Mouse (Mus musculus) MEL (cell line): ENCODE measurements around the gene Mrps23. TPM values are rescaled to one million over a fixed set of nuclear protein-coding genes. Genes with fewer than 3 reads are reported as not detected.

ENCODE experiments used
- DNase-seq: peaks from one replicate; pipeline ENCODE4 v3.0.0; 2011; ENCODE audit warnings: low read depth, low spot score
- H3K27ac ChIP-seq: 2 replicates; pipeline ENCODE4 v1.5.1; 2012; ENCODE audit warnings: low read depth, mild to moderate bottlenecking, control low read depth, low read length, moderate library complexity; ENCODE audit not compliant: control insufficient read depth
- H3K27me3 ChIP-seq, 2 experiments: fragments of 150-350 bp in 1 of 2; sonication (generic) in 1 of 2; 2 replicates each; pipeline ENCODE4 v1.6.1; 2012; ENCODE audit warnings: low read length in 2 of 2, mild to moderate bottlenecking in 2 of 2, improper control_type of control experiment in 1 of 2, moderate library complexity in 1 of 2; ENCODE audit not compliant: insufficient read depth in 2 of 2, control insufficient read depth in 1 of 2
- H3K36me3 ChIP-seq, 2 experiments: 2 replicates each; pipeline ENCODE4 v1.6.1; 2012 to 2014; ENCODE audit warnings: low read length in 2 of 2, improper control_type of control experiment in 1 of 2, inconsistent platforms in 1 of 2, mild to moderate bottlenecking in 1 of 2; ENCODE audit not compliant: insufficient read depth in 2 of 2, control insufficient read depth in 1 of 2
- H3K4me1 ChIP-seq, 2 experiments: fragments of 150-350 bp in 1 of 2; sonication (generic) in 1 of 2; 2 replicates each; pipeline ENCODE4 v1.6.1; 2012; ENCODE audit warnings: low read length in 2 of 2, improper control_type of control experiment in 1 of 2, mild to moderate bottlenecking in 1 of 2; ENCODE audit not compliant: insufficient read depth in 2 of 2, control insufficient read depth in 1 of 2
- H3K4me3 ChIP-seq, 2 experiments: fragments of 150-350 bp in 1 of 2; sonication (generic) in 1 of 2; 2 replicates each; pipeline ENCODE4 v1.5.1; 2012; ENCODE audit warnings: low read depth in 2 of 2, low read length in 2 of 2, mild to moderate bottlenecking in 2 of 2, moderate library complexity in 2 of 2, control low read depth in 1 of 2, improper control_type of control experiment in 1 of 2; ENCODE audit not compliant: control insufficient read depth in 1 of 2, insufficient read depth in 1 of 2
- H3K79me2 ChIP-seq: 2 replicates; pipeline ENCODE4 v1.6.1; 2012; ENCODE audit warnings: mild to moderate bottlenecking, low read length, moderate library complexity; ENCODE audit not compliant: control insufficient read depth, poor library complexity, insufficient read depth
- H3K9ac ChIP-seq: 2 replicates; pipeline ENCODE4 v1.6.1; 2012; ENCODE audit warnings: low read depth, mild to moderate bottlenecking, control low read depth, low read length, moderate library complexity; ENCODE audit not compliant: control insufficient read depth, poor library complexity, severe bottlenecking
- H3K9me3 ChIP-seq: fragments of 150-350 bp; sonication (generic); replicated peaks from 2 replicates; pipeline ENCODE4 v1.6.1; 2012; ENCODE audit warnings: mild to moderate bottlenecking, low read length, improper control_type of control experiment, moderate library complexity; ENCODE audit not compliant: insufficient read depth
- BHLHE40 ChIP-seq: IDR thresholded peaks from 2 replicates; pipeline ENCODE4 v1.6.1; 2012; ENCODE audit warnings: low read depth, mild to moderate bottlenecking, inconsistent platforms, low read length, improper control_type of control experiment, borderline replicate concordance
- CHD1 ChIP-seq: IDR thresholded peaks from 2 replicates; pipeline ENCODE4 v1.6.1; 2012; ENCODE audit warnings: low read depth, mild to moderate bottlenecking, inconsistent platforms, low read length, improper control_type of control experiment
- CHD2 ChIP-seq: IDR thresholded peaks from 2 replicates; pipeline ENCODE4 v1.6.1; 2011; ENCODE audit warnings: low read length, improper control_type of control experiment
- CTCF ChIP-seq, 3 experiments: IDR thresholded peaks in 2 of 3; conservative IDR thresholded peaks in 1 of 3; 2 replicates each; pipeline ENCODE4 v1.5.1; 2011 to 2012; ENCODE audit warnings: low read length in 3 of 3, low read depth in 2 of 3, mild to moderate bottlenecking in 2 of 3, improper control_type of control experiment in 1 of 3, inconsistent platforms in 1 of 3, mixed read lengths in 1 of 3, moderate library complexity in 1 of 3; ENCODE audit not compliant: control insufficient read depth in 1 of 3, insufficient read depth in 1 of 3, poor library complexity in 1 of 3, severe bottlenecking in 1 of 3
- EP300 ChIP-seq, 2 experiments: IDR thresholded peaks; 2 replicates each; pipeline ENCODE4 v1.6.1; 2011; ENCODE audit warnings: improper control_type of control experiment in 2 of 2, low read length in 2 of 2, low read depth in 1 of 2, mild to moderate bottlenecking in 1 of 2
- ETS1 ChIP-seq: IDR thresholded peaks from 2 replicates; pipeline ENCODE4 v1.6.1; 2012; ENCODE audit warnings: low read depth, mild to moderate bottlenecking, inconsistent platforms, low read length, improper control_type of control experiment, moderate library complexity
- GABPA ChIP-seq: IDR thresholded peaks from 2 replicates; pipeline ENCODE4 v1.6.1; 2012; ENCODE audit warnings: low read depth, mild to moderate bottlenecking, inconsistent platforms, low read length, improper control_type of control experiment, moderate library complexity
- GATA1 ChIP-seq: IDR thresholded peaks from 2 replicates; pipeline ENCODE4 v1.6.1; 2011; ENCODE audit warnings: low read depth, low read length, improper control_type of control experiment
- JUND ChIP-seq: IDR thresholded peaks from 2 replicates; pipeline ENCODE4 v1.6.1; 2011; ENCODE audit warnings: low read depth, mild to moderate bottlenecking, improper control_type of control experiment, low read length
- KAT2A ChIP-seq: conservative IDR thresholded peaks from 2 replicates; pipeline ENCODE4 v1.6.1; 2012; ENCODE audit warnings: low read depth, low read length, improper control_type of control experiment, inconsistent platforms
- MAFK ChIP-seq: IDR thresholded peaks from 2 replicates; pipeline ENCODE4 v1.6.1; 2011; ENCODE audit warnings: low read depth, mild to moderate bottlenecking, low read length, improper control_type of control experiment, borderline replicate concordance
- MAX ChIP-seq: IDR thresholded peaks from 2 replicates; pipeline ENCODE4 v1.6.1; 2011; ENCODE audit warnings: low read length, improper control_type of control experiment
- MXI1 ChIP-seq: IDR thresholded peaks from 2 replicates; pipeline ENCODE4 v1.6.1; 2011; ENCODE audit warnings: mild to moderate bottlenecking, low read depth, low read length, improper control_type of control experiment
- MYB ChIP-seq: IDR thresholded peaks from 2 replicates; pipeline ENCODE4 v1.6.1; 2011; ENCODE audit warnings: mild to moderate bottlenecking, low read depth, low read length, improper control_type of control experiment
- MYC ChIP-seq: IDR thresholded peaks from 2 replicates; pipeline ENCODE4 v1.6.1; 2011; ENCODE audit warnings: low read depth, mild to moderate bottlenecking, low read length, improper control_type of control experiment, moderate library complexity
- NRF1 ChIP-seq: IDR thresholded peaks from 2 replicates; pipeline ENCODE4 v1.6.1; 2014; ENCODE audit warnings: low read depth, mild to moderate bottlenecking, inconsistent platforms, low read length, improper control_type of control experiment, moderate library complexity; ENCODE audit not compliant: poor library complexity, insufficient read depth, severe bottlenecking
- POLR2A ChIP-seq, 2 experiments: IDR thresholded peaks; 2 replicates each; pipeline ENCODE4 v1.6.1; 2011 to 2012; ENCODE audit warnings: low read length in 2 of 2, mild to moderate bottlenecking in 2 of 2, control low read depth in 1 of 2, improper control_type of control experiment in 1 of 2, low read depth in 1 of 2, moderate library complexity in 1 of 2; ENCODE audit not compliant: control insufficient read depth in 1 of 2, insufficient read depth in 1 of 2, poor library complexity in 1 of 2
- RAD21 ChIP-seq: IDR thresholded peaks from 2 replicates; pipeline ENCODE4 v1.6.1; 2011; ENCODE audit warnings: mild to moderate bottlenecking, low read depth, low read length, improper control_type of control experiment
- RCOR1 ChIP-seq: IDR thresholded peaks from 2 replicates; pipeline ENCODE4 v1.6.1; 2012; ENCODE audit warnings: low read depth, mild to moderate bottlenecking, inconsistent platforms, low read length, improper control_type of control experiment
- SIN3A ChIP-seq: IDR thresholded peaks from 2 replicates; pipeline ENCODE4 v1.6.1; 2012; ENCODE audit warnings: low read length, improper control_type of control experiment, inconsistent platforms
- SMC3 ChIP-seq: IDR thresholded peaks from 2 replicates; pipeline ENCODE4 v1.6.1; 2011; ENCODE audit warnings: low read depth, low read length, improper control_type of control experiment
- TBP ChIP-seq: IDR thresholded peaks from 2 replicates; pipeline ENCODE4 v1.8.0; 2011; ENCODE audit warnings: low read depth, low read length, improper control_type of control experiment
- TCF12 ChIP-seq: IDR thresholded peaks from 2 replicates; pipeline ENCODE4 v1.6.1; 2014; ENCODE audit warnings: low read depth, mild to moderate bottlenecking, inconsistent platforms, low read length, improper control_type of control experiment, moderate library complexity
- USF1 ChIP-seq: IDR thresholded peaks from 2 replicates; pipeline ENCODE4 v1.6.1; 2014; ENCODE audit warnings: low read depth, mild to moderate bottlenecking, inconsistent platforms, low read length, improper control_type of control experiment, moderate library complexity
- ZC3H11A ChIP-seq: IDR thresholded peaks from 2 replicates; pipeline ENCODE4 v1.6.1; 2012; ENCODE audit warnings: low read depth, mild to moderate bottlenecking, inconsistent platforms, low read length, improper control_type of control experiment
- ZKSCAN1 ChIP-seq: IDR thresholded peaks from 2 replicates; pipeline ENCODE4 v1.6.1; 2012; ENCODE audit warnings: low read depth, mild to moderate bottlenecking, inconsistent platforms, low read length, improper control_type of control experiment, moderate library complexity
- ZMIZ1 ChIP-seq: IDR thresholded peaks from 2 replicates; pipeline ENCODE4 v1.6.1; 2012; ENCODE audit warnings: low read depth, mild to moderate bottlenecking, inconsistent platforms, low read length, improper control_type of control experiment, moderate library complexity
- ZNF384 ChIP-seq: IDR thresholded peaks from 2 replicates; pipeline ENCODE4 v1.6.1; 2012; ENCODE audit warnings: low read depth, mild to moderate bottlenecking, inconsistent platforms, low read length, improper control_type of control experiment
- polyA plus RNA-seq, 2 experiments: library from polyadenylated mRNA; stranded (reverse) in 1 of 2; unstranded in 1 of 2; fragments of >175 nt in 1 of 2; fragments of >200 nt in 1 of 2; gene quantifications; 2 replicates each; pipeline versions ENCODE4 v1.2.1 to v1.2.4; 2012; ENCODE audit warnings: low replicate concordance in 2 of 2, low read depth in 1 of 2; ENCODE audit not compliant: insufficient read length in 2 of 2, insufficient read depth in 1 of 2, missing spikeins in 1 of 2
- total RNA-seq: library from RNA; depleted of rRNA; stranded (reverse); fragments of 300-350 nt; gene quantifications from 2 replicates; pipeline ENCODE4 v1.2.3, GENCODE M21; 2012

Mrps23 gene
- total and polyA plus RNA-seq, 3 experiments, result 190 to 381 TPM; not detected in 1

GRCm38 (mm10) chr11:88216231-88216685 lies 12.1 kb downstream of the Mrps23 start:
- DNase-seq, result peak; percentile 73
- Histone ChIP-seq H3K36me3 (peaks cover 0 to under 1% of the 10 kb centered on the region in 2 experiments; a peak in 1 of 4 replicates), H3K4me3 (no peak overlapping the region), H3K79me2 (no peaks in the 10 kb centered on the region), H3K9ac (no peak overlapping the region), H3K4me1 (no peaks in the 10 kb centered on the region), H3K27ac (no peak overlapping the region), H3K27me3 (peaks cover 9 to 13% of the 10 kb centered on the region in 2 experiments; a peak in 3 of 4 replicates), H3K9me3 (no peaks in the 10 kb centered on the region)
- TF ChIP-seq NRF1 (no peak), CHD1 (no peak), MYC (no peak), GATA1 (no peak), TCF12 (no peak), GABPA (no peak), MYB (no peak), ZC3H11A (peak; percentile 77), SMC3 (peak; percentile 93), RCOR1 (no peak), JUND (no peak), MXI1 (no peak), ETS1 (no peak), BHLHE40 (peak; percentile 58), ZKSCAN1 (no peak), CHD2 (no peak), USF1 (no peak), CTCF (IDR thresholded peaks at IDR 0.05 in 2 of 3, conservative IDR thresholded peaks at IDR 0.05 in 1 of 3; ENCODE audit: control insufficient read depth in 1 of 3, insufficient read depth in 1 of 3, low read depth in 2 of 3, low read length in 3 of 3, poor library complexity in 1 of 3, severe bottlenecking in 1 of 3) (peak; percentile 94 to 99 (median 98)), POLR2A (IDR thresholded peaks at IDR 0.05; ENCODE audit: control insufficient read depth in 1 of 2, insufficient read depth in 1 of 2, low read depth in 1 of 2, low read length in 2 of 2, poor library complexity in 1 of 2) (no peak), MAFK (no peak), SIN3A (no peak), ZMIZ1 (no peak), KAT2A (no peak), TBP (no peak), RAD21 (no peak; the same call in none of the 2 replicates), ZNF384 (peak; percentile 42; the same call in 1 of the 2 replicates), MAX (no peak), EP300 (IDR thresholded peaks at IDR 0.05; ENCODE audit: low read depth in 1 of 2, low read length in 2 of 2) (no peak)
